Mouse (Mus musculus) embryonic facial prominence, embryonic 13.5 days (tissue): ENCODE results near the gene Cda. TPM values are rescaled to one million over a fixed set of nuclear protein-coding genes. Genes with fewer than 3 reads are reported as not detected.
A peak's percentile ranks its signal among the peaks of the same experiment; 100 is the strongest.

Source experiments
- ATAC-seq: fragments of 200-750 bp; cut with Nextera tagmentation; 2 replicates; pipeline ENCODE4 v1.8.0; 2017; ENCODE audit warnings: low read depth; ENCODE audit not compliant: insufficient number of reproducible peaks, insufficient read depth, low FRiP score, low TSS enrichment
- H3K27ac ChIP-seq: fragments of 300-500 bp; sonication (generic); 2 replicates; pipeline ENCODE4 v1.5.1; 2015; ENCODE audit warnings: moderate library complexity, mild to moderate bottlenecking, inconsistent platforms
- H3K27me3 ChIP-seq: fragments of 300-500 bp; sonication (generic); 2 replicates; pipeline ENCODE4 v1.6.1; 2015; ENCODE audit warnings: mild to moderate bottlenecking, inconsistent platforms
- H3K36me3 ChIP-seq: fragments of 300-500 bp; sonication (generic); 2 replicates; pipeline ENCODE4 v1.6.1; 2015; ENCODE audit warnings: mild to moderate bottlenecking, inconsistent platforms
- H3K4me1 ChIP-seq: fragments of 300-500 bp; sonication (generic); 2 replicates; pipeline ENCODE4 v1.6.1; 2015; ENCODE audit warnings: inconsistent platforms
- H3K4me2 ChIP-seq: fragments of 300-500 bp; sonication (generic); 2 replicates; pipeline ENCODE4 v1.6.1; 2015; ENCODE audit warnings: moderate library complexity, mild to moderate bottlenecking, inconsistent platforms
- H3K4me3 ChIP-seq: fragments of 300-500 bp; sonication (generic); 2 replicates; pipeline ENCODE4 v1.5.1; 2015; ENCODE audit warnings: mild to moderate bottlenecking, inconsistent platforms
- H3K9ac ChIP-seq: fragments of 300-500 bp; sonication (generic); 2 replicates; pipeline ENCODE4 v1.6.1; 2015; ENCODE audit warnings: mild to moderate bottlenecking, inconsistent platforms
- H3K9me3 ChIP-seq: fragments of 300-500 bp; sonication (generic); 2 replicates; pipeline ENCODE4 v1.6.1; 2016; ENCODE audit warnings: inconsistent platforms
- WGBS: fragments of 180-500 bp; shearing (Covaris S2); methylation state at CpG from one replicate; pipeline ENCODE4 v1.1.7; 2015; ENCODE audit warnings: mixed read lengths; 5-methylcytosine and 5-hydroxymethylcytosine counted together
- polyA plus RNA-seq: library from polyadenylated mRNA; unstranded; fragments of >200 nt; fragmentation: Nextera tagmentation; extraction: Ambion mirVana; gene quantifications from 2 replicates; pipeline ENCODE4 v1.2.1, GENCODE M21; 2015

Cda gene
- polyA plus RNA-seq, 1 experiment from 2014 or later = 4.1 TPM

GRCm38 (mm10) chr4:138395087-138395970 lies 27.5 kb upstream of the Cda start:
- peak overlapping the region; percentile 63; the same call in 1 of the 2 replicates for H3K9ac ChIP-seq
- peak overlapping the region; percentile 78 for H3K4me2 ChIP-seq
- no peak overlapping the region for H3K27ac ChIP-seq
- H3K27me3 ChIP-seq = peaks cover 96% of the 10 kb centered on the region
- peaks cover 22% of the 10 kb centered on the region for H3K4me1 ChIP-seq
- under 1% methylated on average over 103 of the region's 103 CpGs for WGBS
- H3K4me3 ChIP-seq = peak overlapping the region; percentile 47
- H3K36me3 ChIP-seq = no peaks in the 10 kb centered on the region
- no peaks in the 10 kb centered on the region for H3K9me3 ChIP-seq
- no peak for ATAC-seq

- no peaks in the 10 kb centered on the region for H3K9me3 ChIP-seq
- WGBS = 53% methylated on average over 7 of the region's 7 CpGs
- H3K4me3 ChIP-seq = no peak overlapping the region
- no peak overlapping the region for H3K4me2 ChIP-seq
- no peak overlapping the region for H3K27ac ChIP-seq
- peaks cover 86% of the 10 kb centered on the region for H3K27me3 ChIP-seq
- no peak for ATAC-seq
- peaks cover 22% of the 10 kb centered on the region for H3K4me1 ChIP-seq
- no peak overlapping the region for H3K9ac ChIP-seq
- H3K36me3 ChIP-seq = no peaks in the 10 kb centered on the region
Measured at GRCm38 (mm10) chr4:138393703-138394102, 25.9 kb upstream of the Cda start.

GRCm38 (mm10) chr4:138383789-138384188 lies 16.0 kb upstream of the Cda start:
- Histone ChIP-seq H3K4me2 (no peak overlapping the region), H3K36me3 (no peaks in the 10 kb centered on the region), H3K9me3 (no peaks in the 10 kb centered on the region), H3K4me1 (no peaks in the 10 kb centered on the region), H3K9ac (no peak overlapping the region), H3K27ac (no peak overlapping the region), H3K27me3 (peaks cover 12% of the 10 kb centered on the region), H3K4me3 (no peak overlapping the region)
- 45% methylated on average over 4 of the region's 4 CpGs for WGBS
- no peak for ATAC-seq

- ATAC-seq = no peak
- no peak overlapping the region for H3K27ac ChIP-seq
- H3K4me3 ChIP-seq = no peak overlapping the region
- H3K27me3 ChIP-seq = peaks cover 12% of the 10 kb centered on the region
- H3K36me3 ChIP-seq = no peaks in the 10 kb centered on the region
- H3K9ac ChIP-seq = no peak overlapping the region
- H3K4me1 ChIP-seq = no peaks in the 10 kb centered on the region
- H3K9me3 ChIP-seq = no peaks in the 10 kb centered on the region
- no peak overlapping the region for H3K4me2 ChIP-seq
- 74% methylated on average over 6 of the region's 6 CpGs for WGBS
Measured at GRCm38 (mm10) chr4:138382462-138382861, 14.7 kb upstream of the Cda start.

GRCm38 (mm10) chr4:138380132-138380689 lies 12.4 kb upstream of the Cda start:
- no peak overlapping the region for H3K4me3 ChIP-seq
- H3K9me3 ChIP-seq = no peaks in the 10 kb centered on the region
- no peak overlapping the region for H3K9ac ChIP-seq
- H3K36me3 ChIP-seq = no peaks in the 10 kb centered on the region
- H3K27me3 ChIP-seq = peaks cover 12% of the 10 kb centered on the region
- no peak overlapping the region for H3K27ac ChIP-seq
- WGBS = 47% methylated on average over 10 of the region's 10 CpGs
- H3K4me2 ChIP-seq = no peak overlapping the region
- ATAC-seq = no peak
- no peaks in the 10 kb centered on the region for H3K4me1 ChIP-seq

- no peak overlapping the region for H3K9ac ChIP-seq
- no peaks in the 10 kb centered on the region for H3K4me1 ChIP-seq
- H3K36me3 ChIP-seq = no peaks in the 10 kb centered on the region
- no peak for ATAC-seq
- H3K4me2 ChIP-seq = no peak overlapping the region
- H3K27me3 ChIP-seq = peaks cover 11% of the 10 kb centered on the region
- no peak overlapping the region for H3K4me3 ChIP-seq
- H3K9me3 ChIP-seq = no peaks in the 10 kb centered on the region
- no peak overlapping the region for H3K27ac ChIP-seq
- WGBS = 62% methylated on average over 14 of the region's 14 CpGs
Measured at GRCm38 (mm10) chr4:138379091-138379840, 11.5 kb upstream of the Cda start.

GRCm38 (mm10) chr4:138377526-138377925 lies 9.7 kb upstream of the Cda start:
- Histone ChIP-seq H3K9ac (no peak overlapping the region), H3K27me3 (peaks cover 9% of the 10 kb centered on the region), H3K4me2 (no peak overlapping the region), H3K9me3 (no peaks in the 10 kb centered on the region), H3K4me3 (no peak overlapping the region), H3K27ac (no peak overlapping the region), H3K4me1 (no peaks in the 10 kb centered on the region), H3K36me3 (no peaks in the 10 kb centered on the region)
- 44% methylated on average over 6 of the region's 6 CpGs for WGBS
- ATAC-seq = no peak

GRCm38 (mm10) chr4:138375117-138375516 lies 7.3 kb upstream of the Cda start:
- no peak for ATAC-seq
- Histone ChIP-seq H3K27me3 (peaks cover 3% of the 10 kb centered on the region; the same call in 1 of the 2 replicates), H3K4me3 (no peak overlapping the region), H3K9ac (no peak overlapping the region), H3K4me1 (no peaks in the 10 kb centered on the region), H3K36me3 (no peaks in the 10 kb centered on the region), H3K4me2 (no peak overlapping the region), H3K27ac (no peak overlapping the region), H3K9me3 (no peaks in the 10 kb centered on the region)
- WGBS = 75% methylated on average over 3 of the region's 3 CpGs

- whole genome bisulfite sequencing = 79% methylated on average over 5 of the region's 5 CpGs
- no peaks in the 10 kb centered on the region for H3K9me3 ChIP-seq
Measured at GRCm38 (mm10) chr4:138370996-138371516, 3.3 kb upstream of the Cda start.

GRCm38 (mm10) chr4:138368498-138369260 lies 887 bp upstream of the Cda start:
- no peaks in the 10 kb centered on the region for H3K9me3 ChIP-seq
- no peaks in the 10 kb centered on the region for H3K36me3 ChIP-seq
- H3K4me3 ChIP-seq = no peak overlapping the region
- H3K4me1 ChIP-seq = peaks cover 13% of the 10 kb centered on the region
- H3K27ac ChIP-seq = no peak overlapping the region
- no peak overlapping the region for H3K9ac ChIP-seq
- 73% methylated on average over 12 of the region's 12 CpGs for WGBS
- H3K4me2 ChIP-seq = peak overlapping the region; percentile 59
- ATAC-seq = no peak
- H3K27me3 ChIP-seq = peaks cover 35% of the 10 kb centered on the region

More at GRCm38 (mm10) chr4:138370996-138371516, 3.3 kb upstream of the Cda start:
- peaks cover 13% of the 10 kb centered on the region for H3K4me1 ChIP-seq
- no peak overlapping the region for H3K27ac ChIP-seq
- no peak overlapping the region for H3K4me2 ChIP-seq
- H3K9ac ChIP-seq = no peak overlapping the region
- H3K36me3 ChIP-seq = no peaks in the 10 kb centered on the region
- no peak overlapping the region for H3K4me3 ChIP-seq
- H3K27me3 ChIP-seq = peaks cover 35% of the 10 kb centered on the region
- ATAC-seq = no peak

GRCm38 (mm10) chr4:138366561-138366960 lies 1.2 kb downstream of the Cda start:
- Histone ChIP-seq H3K4me1 (peaks cover 13% of the 10 kb centered on the region), H3K36me3 (no peaks in the 10 kb centered on the region), H3K27ac (no peak overlapping the region), H3K4me3 (no peak overlapping the region), H3K4me2 (no peak overlapping the region), H3K27me3 (peaks cover 46% of the 10 kb centered on the region), H3K9me3 (no peaks in the 10 kb centered on the region), H3K9ac (no peak overlapping the region)
- 82% methylated on average over 2 of the region's 2 CpGs for WGBS
- ATAC-seq = no peak
